Mouse (Mus musculus) erythroblast, embryonic 14.5 days (primary cell): ENCODE data around the gene Prss46.

Source experiments
- GATA1 ChIP-seq: IDR thresholded peaks from 2 replicates; pipeline ENCODE4 v1.6.1; 2012; ENCODE audit warnings: low read length, inconsistent platforms, mixed read lengths
- TAL1 ChIP-seq: IDR thresholded peaks from 3 replicates; pipeline ENCODE4 v1.6.1; 2012; ENCODE audit warnings: low read length, inconsistent platforms, mixed read lengths

DNA sequence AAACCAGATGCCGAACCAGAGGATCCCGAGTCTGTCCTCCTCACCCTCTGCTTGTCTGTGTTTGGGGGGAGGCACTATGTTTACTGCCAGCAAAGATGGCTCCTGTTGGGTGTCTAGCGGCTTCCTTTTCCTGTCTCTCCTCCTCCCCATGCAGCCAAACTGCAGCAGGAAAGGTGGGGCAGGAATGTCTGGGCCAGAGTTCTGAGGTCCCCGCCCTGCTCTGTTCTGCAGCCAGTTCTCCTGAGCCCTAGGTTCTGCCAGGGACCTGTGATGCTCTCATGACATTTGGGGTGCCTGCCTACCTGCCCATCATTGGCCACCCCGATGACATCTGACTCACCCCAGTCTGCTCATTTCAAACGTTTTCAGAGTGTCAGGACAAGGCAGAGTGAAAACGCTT is 37.6 kb downstream of the Prss46 start:
- TF ChIP-seq TAL1 (no peak), GATA1 (no peak)
